Mouse (Mus musculus): ENCODE measurements around the gene Cdc42.

DNA sequence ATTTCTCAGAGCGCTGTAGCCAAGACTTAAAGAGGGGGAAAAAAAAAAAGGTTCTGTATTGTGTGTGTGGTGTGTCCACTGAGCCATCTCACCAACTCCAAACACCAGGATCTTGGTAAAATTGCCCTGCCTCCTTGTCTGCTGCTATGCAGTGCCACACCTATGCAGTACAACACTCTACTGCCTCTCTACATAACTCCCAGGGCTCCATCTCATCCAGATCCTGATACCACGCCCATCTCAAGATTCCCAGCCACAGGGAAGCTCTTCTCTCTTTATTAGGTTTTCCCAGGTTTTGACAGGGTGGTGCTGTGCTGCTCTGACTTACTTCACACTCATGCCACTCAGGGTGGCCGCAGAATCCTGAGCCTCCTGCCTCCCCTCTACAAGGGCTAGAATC, 3.5 kb upstream of the Cdc42 start:
- TF ChIP-seq CTCF (IDR thresholded peaks at IDR 0.05; ENCODE audit: borderline replicate concordance, control insufficient read depth, extremely low read depth, insufficient read depth, low read length, poor library complexity) (no peak), POLR2A (IDR thresholded peaks at IDR 0.05; ENCODE audit: control insufficient read depth, extremely low read depth, insufficient read depth, low read length, poor library complexity) (no peak)

Data from thymus, adult 2 months (tissue).